Mouse (Mus musculus) cerebellum, adult (tissue): Measurements from ENCODE around the gene Gdpgp1.
A peak's percentile ranks its signal among the peaks of the same experiment; 100 is the strongest.

Source experiments
- ATAC-seq: cut with Nextera tagmentation; 2 replicates; pipeline ENCODE4 v1.9.2; 2017; ENCODE audit warnings: mild to moderate bottlenecking, moderate library complexity, mixed read lengths; ENCODE audit not compliant: insufficient number of reproducible peaks, low FRiP score, low TSS enrichment

Gene Gdpgp1

GRCm38 (mm10) chr7:80220237-80220797, 12.3 kb upstream of the Gdpgp1 start:
- no peak for ATAC-seq

GRCm38 (mm10) chr7:80221179-80221750, 11.4 kb upstream of the Gdpgp1 start:
- ATAC-seq, result no peak

- ATAC-seq, result no peak
Observed at GRCm38 (mm10) chr7:80227065-80227464, 5.6 kb upstream of the Gdpgp1 start.

- no peak for ATAC-seq
Observed at GRCm38 (mm10) chr7:80230196-80230595, 2.5 kb upstream of the Gdpgp1 start.

- ATAC-seq, result no peak; the same call in 1 of the 2 replicates
Observed at GRCm38 (mm10) chr7:80231971-80232488, 635 bp upstream of the Gdpgp1 start.

- ATAC-seq, result no peak
Observed at GRCm38 (mm10) chr7:80233799-80234198, 1.1 kb downstream of the Gdpgp1 start.

- no peak for ATAC-seq
Observed at GRCm38 (mm10) chr7:80238542-80238941, 5.9 kb downstream of the Gdpgp1 start.

GRCm38 (mm10) chr7:80241661-80242060, 9.0 kb downstream of the Gdpgp1 start:
- ATAC-seq, result no peak

GRCm38 (mm10) chr7:80244851-80245250, 12.2 kb downstream of the Gdpgp1 start:
- ATAC-seq, result no peak

GRCm38 (mm10) chr7:80246148-80246721, 13.6 kb downstream of the Gdpgp1 start, which contains the start of gene Ttll13:
Ttll13 (plus strand) TSS chr7:80246376.
- peak; percentile 98 for ATAC-seq

GRCm38 (mm10) chr7:80246859-80247258, 14.2 kb downstream of the Gdpgp1 start:
- no peak for ATAC-seq

- ATAC-seq, result no peak
Observed at GRCm38 (mm10) chr7:80252437-80252836, 19.8 kb downstream of the Gdpgp1 start.

GRCm38 (mm10) chr7:80252886-80253285, 20.2 kb downstream of the Gdpgp1 start:
- no peak for ATAC-seq

GRCm38 (mm10) chr7:80255981-80256380, 23.3 kb downstream of the Gdpgp1 start:
- ATAC-seq, result no peak

- ATAC-seq, result no peak
Observed at GRCm38 (mm10) chr7:80257706-80258105, 25.0 kb downstream of the Gdpgp1 start.

GRCm38 (mm10) chr7:80260625-80261371, 28.1 kb downstream of the Gdpgp1 start, which contains the start of gene Ngrn:
Ngrn (plus strand) TSS chr7:80261215.
- peak; percentile 85; the same call in 1 of the 2 replicates for ATAC-seq

GRCm38 (mm10) chr7:80261372-80261990, 28.8 kb downstream of the Gdpgp1 start:
- ATAC-seq, result 0 out of 2 replicates have a peak, but pooled peaks have one; percentile 10

- no peak for ATAC-seq
Observed at GRCm38 (mm10) chr7:80264606-80265005, 31.9 kb downstream of the Gdpgp1 start.

GRCm38 (mm10) chr7:80267764-80268163, 35.1 kb downstream of the Gdpgp1 start:
- no peak for ATAC-seq
